Mouse (Mus musculus) fat pad, adult 2 months (tissue): ENCODE measurements around the gene Ntm.

ENCODE experiments used
- DNase-seq: peaks from one replicate; pipeline ENCODE4 v3.0.0-alpha.2; 2011; ENCODE audit warnings: low read depth, low spot score; ENCODE audit errors: extremely low read depth

The Ntm gene

DNA sequence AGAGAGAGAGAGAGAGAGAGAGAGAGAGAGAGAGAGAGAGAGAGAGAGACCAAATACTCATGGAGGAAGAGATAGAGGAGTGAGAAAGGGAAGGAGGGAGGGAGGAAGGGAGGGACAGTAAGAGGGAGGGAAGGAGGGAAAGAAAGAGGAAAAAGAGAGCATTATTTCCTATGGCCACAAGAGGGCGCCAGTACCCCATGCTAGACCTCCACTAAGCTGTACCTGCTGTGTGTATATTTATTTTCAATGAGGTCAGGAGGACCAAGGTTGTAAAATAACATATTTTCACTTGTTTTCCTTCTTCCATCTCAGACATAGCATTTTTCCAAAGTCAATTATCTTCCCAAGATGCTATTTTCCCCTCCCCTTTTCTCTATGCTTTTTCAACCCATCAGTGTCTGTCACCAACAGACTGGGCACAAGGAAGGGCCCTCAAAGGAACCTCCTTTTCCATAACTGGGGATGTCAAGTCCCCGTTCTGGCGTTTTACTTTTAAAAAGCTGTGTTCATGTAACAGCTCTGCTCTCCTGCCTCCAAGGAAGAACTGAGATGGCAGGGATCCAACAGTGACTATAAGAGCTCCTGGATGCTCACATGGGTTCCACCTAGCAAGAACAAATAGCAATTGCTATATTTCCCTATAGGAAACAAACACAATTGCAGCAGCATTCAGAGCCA is 301.3 kb downstream of the Ntm start:
- DNase-seq = no peak

DNA sequence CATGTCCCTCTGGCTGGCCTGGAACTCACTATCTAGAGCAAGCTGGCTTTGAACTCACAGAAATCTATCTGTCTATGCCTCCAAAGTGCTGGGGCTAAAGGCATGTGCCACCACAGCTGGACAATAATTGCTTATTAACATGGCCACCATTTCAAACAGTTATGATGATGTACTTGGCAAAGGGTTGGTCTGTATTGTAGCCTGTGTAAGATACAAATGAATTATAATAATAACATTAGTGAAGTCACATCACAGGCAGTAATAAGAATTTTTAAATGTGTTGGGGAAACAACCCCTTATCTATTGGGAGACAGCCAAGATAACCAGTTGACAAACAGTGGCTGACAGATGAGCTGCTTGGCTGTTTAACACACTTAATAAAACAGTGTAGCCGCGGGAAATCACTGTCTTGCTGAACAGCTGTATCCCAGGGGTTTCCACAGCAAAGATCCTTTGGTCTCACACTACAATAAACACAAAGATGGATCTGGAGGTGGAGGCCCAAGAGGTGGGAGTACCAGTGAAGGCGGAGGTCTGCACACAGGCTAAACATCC is 302.8 kb downstream of the Ntm start:
- DNase-seq = no peak

DNA sequence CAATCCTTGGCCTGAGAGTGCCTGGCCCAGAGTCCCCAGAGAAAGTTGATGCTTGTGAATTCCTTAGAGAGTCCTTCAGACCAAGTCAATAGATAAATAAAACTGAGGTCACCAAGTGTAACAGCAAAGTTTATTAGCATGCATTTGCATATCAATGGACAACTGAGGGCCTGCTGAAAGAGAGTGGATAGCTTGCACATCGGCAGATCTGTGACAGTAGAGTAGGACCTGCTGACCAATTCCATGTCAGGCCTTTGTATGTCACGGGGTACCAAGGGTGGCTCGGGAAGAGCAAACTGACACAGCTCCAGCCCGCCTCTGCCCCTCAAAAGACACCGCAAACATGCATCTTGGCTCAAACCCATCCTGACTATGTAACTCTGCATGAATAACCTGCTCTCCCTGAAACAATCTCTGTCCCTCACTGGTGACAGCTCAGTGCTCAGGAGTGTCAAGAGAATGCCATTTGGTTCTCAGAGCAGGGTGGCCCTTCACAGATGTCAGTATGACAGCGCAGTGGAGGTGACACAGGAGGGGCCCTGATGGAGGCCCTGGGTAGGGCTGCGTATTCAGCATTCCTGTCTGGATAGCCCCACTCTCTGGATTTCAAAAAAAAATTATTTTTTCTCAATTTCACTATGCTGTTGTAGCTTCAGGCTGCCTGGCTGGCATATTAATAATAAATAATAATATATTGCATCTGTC is 305.0 kb downstream of the Ntm start:
- DNase-seq = no peak

DNA sequence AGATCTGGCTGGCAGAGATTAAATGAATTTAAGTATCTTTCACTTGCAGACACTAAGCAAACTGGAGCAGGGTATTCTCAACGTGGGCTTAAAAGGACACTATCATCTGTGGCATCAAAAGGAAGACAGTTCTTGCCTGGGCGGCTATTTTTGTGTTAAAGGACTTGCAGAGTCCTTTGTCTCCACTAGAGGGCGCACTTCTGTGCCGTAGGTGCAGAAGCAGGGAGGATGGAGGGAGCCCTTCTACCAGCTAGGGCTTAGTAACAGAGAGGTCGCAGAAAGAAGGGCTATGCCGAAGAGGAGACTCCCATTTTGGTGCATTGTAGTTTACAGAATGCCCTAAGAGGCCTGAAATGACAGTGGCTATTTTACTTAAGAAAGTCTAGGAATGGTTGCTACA is 308.1 kb downstream of the Ntm start:
- no peak for DNase-seq

DNA sequence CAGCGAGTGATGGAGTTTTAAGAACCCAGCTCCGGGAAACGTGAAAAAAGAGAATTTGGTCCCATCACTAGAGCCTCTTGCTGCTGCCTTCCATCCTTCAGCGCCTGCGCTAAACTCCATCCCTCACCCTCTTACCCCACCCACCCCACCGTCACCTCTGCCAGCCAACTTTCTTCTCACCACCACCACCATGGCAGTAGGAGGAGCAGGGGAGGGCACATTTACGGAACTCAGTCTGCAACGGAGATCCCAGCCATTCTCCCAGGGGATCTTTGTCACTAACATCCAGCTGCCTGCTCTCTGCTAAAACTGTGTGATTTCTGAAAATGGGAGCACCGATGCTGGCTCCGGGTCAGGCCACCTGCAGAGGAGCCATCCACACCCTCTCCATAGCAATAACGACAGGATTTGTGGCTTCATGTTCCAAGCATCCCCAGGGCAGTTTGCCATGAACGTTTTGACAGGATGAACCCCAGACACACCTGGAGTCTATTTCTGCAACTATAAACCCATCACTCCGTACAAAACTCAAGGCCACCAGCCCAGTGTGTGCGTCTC is 309.2 kb downstream of the Ntm start:
- no peak for DNase-seq

DNA sequence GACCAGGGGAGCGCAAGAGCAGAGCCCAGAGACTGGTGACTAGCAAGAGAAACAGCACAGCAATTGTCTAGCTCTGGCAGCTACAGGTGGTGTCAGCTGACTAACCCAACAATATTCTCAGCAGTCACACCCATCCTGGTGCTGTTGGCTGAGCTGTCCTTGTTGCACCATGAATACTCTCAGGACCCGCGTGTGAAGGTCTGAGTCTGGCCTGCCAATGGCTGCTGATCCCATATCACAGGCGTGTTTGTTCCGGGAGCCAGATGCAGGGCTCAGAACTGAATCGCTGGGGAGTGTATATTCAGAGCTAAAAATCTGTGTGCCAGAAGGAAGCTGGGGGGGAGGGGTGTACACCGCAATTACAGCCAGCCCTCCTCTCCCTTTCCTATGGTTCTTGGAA is 310.1 kb downstream of the Ntm start:
- DNase-seq = no peak

DNA sequence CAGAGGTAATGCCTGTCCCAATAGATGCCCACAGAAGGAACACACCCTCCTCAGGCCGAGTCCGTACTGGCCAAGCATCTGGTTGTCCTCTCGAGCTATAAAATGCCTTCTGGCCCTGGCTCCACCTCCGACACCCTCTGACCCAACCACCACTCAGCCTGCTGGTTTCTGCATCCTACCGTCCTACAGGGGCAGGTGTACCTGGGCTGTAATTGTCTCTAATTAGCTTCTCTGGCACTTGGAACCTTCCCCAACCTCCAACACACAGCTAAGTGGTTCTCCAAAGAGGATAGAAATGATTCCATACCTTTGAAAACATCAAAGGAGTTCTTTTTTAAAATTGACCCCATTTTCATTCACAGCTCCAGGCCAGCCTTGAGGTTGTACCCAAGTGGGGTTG is 311.1 kb downstream of the Ntm start:
- DNase-seq = no peak

DNA sequence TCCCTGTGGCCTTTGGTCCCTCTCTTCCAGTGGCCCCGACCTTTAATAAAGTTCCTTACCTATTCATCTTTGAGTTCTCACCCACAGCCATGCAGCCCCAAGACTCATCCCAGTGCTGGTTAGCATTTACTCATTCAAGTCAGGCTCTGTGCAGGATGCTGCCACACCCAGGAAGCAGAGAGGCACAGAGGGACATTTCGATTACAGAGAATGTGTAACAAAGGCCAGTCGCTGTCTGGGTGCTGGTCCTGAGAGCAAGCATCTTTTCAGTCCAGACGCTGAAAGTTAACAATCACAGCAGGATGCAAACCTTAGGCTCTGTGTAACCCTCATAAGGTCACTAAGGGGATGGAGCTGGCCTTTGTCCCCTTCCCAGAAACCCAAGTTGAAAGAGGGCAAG is 311.7 kb downstream of the Ntm start:
- DNase-seq = no peak

DNA sequence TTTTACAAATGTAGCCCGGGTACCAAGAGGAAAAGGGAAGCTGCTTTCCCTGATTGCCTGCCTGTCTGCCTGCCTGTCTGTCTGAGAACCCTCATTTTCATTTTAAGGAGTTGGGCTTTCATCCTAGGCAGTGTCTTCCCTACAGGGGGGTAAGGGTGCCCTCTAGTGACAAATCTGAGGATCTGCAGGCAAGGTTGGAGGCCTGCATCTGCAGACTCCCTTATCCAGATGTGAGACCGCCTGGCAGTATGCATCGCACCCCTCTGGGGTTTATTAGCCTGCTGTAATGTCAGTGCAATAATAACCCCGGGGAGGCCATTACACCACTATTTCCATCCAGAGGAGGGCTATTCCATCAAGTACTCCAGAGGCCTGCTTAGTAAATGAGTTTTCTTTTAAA is 312.3 kb downstream of the Ntm start:
- no peak for DNase-seq

DNA sequence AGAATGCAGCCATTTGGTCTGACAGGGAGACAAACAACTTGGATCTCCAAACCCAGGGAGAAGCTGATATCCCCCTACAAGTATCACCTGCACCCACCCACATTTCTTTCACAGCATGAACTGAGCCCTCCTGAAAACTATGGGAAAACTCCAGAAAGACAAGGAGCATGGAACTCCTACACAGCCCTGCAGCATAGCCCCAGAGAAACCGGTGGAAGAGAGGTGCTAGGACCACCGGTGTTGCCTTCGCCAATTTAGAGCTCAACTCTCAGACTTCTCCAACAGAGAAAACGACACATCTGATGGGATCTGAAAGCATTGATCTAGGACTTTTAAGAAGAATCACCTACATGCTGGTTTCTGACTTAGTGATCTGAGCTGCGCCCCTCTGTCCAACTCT is 312.7 kb downstream of the Ntm start:
- DNase-seq = no peak

DNA sequence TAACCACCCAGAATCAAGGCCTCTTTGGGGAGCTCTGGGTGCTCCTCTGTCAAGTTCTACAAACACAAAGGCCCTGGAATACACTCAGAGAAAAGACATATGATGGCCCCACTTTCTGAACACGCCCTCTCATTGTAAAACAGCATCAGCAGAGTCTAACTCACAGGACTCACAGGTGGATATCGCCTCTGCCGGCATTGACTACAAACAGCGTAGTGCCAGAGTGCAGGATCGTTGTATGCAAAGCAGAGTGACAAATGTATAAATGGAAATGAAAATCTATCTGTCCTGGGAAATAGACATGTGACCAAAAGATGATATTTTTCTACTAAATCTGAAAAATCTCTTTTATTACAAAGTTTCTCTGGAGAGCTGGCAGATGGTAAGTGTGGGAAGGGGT is 314.7 kb downstream of the Ntm start:
- no peak for DNase-seq

DNA sequence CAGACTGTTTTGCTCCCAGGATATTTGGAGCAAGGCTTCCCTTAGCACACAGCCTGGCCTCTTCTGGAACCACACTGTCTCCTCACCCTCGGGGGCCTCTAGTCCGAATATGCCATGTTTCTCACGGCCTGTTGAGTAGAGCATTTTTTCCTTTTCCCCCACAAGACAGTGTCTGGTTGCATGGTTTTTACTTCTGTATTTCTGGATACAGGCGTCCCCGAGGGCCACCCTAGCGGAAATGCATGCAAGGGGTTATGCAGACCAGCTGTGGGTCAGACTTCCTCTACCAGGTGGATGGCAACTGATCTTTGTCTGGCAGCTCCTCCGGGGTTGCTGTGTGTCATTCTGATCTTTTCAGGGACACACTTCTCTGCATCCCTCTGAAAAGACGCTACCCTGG is 315.2 kb downstream of the Ntm start:
- no peak for DNase-seq

DNA sequence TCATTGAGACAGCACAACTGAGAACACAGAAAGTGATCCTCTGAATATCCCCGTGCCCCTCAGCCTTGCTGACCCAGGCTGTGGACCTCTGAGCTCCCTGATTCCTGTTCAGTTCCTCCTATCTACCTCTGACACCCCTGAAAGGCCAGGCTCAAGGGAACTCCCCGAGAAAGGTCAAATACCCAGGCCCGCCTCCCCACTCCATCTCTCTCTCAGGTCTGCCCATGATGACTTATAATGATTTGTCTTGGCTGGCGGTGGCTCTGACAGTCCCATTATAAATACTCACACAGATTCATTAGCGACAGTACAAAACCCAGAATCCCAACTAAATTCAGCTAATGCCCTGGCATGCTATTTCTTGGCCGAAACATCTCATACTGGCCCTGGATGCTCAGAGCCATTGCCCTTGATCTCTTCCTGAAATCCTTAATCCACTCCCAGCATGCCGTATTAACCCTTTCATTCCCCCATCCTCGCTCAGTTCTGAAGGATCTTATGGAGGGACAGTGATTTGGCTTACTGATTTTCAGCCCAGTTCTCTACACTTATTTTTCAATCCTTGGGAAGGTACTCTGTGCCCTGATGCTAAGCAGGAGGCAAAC is 317.0 kb downstream of the Ntm start:
- no peak for DNase-seq

DNA sequence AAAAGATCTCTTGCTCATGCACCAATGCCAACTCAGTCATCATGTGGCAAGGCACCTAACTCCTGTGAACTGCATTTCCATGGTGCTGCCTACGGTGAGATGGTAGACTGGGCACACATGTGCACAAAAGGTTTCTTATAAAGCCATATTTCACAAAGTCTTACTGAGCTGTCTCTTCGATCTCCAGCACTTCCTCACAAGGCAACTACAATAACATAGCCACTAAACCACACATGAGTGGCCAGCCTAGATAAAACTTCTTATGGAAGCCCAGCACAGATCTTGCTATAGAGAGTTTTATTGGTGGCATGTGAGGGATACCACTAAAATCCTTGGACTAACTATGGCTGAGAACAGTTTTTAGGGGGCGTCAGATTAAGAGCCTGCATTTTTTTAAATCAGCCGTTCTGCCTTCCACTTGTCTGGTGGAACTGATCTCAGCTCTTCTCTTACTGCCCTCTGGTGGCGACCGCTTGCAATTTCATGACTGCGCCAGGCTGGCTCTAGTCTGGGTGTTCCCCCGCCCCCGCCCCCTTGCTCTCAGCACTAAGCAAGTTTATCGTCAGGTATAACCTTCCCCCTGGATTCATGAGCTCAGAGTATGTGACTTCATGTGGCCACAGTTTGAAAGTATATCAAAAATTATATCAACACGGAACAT is 319.8 kb downstream of the Ntm start:
- DNase-seq = no peak

DNA sequence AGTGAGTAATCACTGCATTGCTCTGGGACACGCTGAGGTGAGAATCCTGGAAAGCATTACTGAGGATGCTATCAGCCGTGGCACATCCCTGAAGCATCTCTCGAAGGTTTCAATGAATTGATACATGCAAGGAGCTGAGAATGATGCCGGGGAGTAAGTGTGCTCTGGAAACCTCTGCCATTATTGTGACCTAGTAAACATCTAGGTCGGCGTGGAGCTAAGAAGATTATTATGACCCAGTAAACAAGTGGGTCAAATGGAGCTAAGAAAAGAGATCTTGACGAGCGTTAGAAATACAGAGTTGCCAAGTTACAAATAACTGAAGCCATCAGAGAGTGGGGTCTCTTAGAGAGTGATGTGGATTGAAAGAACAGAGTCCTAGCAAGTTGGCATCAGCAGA is 325.6 kb downstream of the Ntm start:
- no peak for DNase-seq

DNA sequence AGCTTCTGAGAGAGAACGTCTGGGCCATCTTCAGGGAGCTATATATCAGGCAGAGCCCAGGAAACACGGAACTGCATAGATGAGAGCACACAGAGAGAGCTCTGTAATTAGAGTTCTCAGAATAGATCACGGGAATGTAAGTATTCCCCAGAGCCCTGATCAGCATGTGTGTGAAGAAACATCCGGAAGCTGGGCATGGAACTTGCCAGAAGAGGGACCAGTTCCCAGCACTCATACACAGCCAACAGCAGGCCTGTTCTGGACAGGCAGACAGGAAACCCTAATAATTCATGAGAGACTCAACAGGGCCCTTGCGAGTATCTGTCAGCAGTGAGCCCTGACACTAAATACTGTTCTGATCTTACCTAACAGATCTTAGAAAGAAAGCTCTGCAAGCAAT is 345.8 kb downstream of the Ntm start:
- no peak for DNase-seq

DNA sequence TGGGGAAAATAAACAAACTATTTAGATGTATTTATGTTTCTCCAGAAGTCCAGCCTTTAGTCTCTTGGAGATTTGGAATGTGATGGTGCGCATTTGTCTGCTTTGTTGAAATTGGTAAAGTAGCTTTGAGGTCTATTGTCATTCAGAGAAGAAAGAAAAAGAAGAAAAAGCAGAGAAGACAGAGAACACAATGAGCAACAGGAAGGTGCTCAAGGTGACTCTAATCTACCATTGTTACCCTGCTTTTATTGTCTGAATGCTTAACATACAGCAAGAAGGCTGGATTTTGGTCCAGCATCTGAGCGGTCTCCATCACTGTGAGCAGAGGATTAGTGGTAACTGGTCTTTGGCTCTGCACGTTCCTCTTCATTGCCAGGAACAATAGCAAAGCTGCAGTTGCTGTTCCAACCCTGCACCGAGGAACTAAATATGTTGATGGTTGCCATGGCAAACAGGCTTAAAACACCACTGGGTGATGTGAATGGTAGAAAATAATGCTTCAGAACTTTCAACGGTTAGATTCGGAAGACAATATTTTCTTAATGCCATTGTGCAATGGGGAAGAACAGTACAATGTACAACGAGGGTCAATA is 350.8 kb downstream of the Ntm start:
- DNase-seq = no peak

DNA sequence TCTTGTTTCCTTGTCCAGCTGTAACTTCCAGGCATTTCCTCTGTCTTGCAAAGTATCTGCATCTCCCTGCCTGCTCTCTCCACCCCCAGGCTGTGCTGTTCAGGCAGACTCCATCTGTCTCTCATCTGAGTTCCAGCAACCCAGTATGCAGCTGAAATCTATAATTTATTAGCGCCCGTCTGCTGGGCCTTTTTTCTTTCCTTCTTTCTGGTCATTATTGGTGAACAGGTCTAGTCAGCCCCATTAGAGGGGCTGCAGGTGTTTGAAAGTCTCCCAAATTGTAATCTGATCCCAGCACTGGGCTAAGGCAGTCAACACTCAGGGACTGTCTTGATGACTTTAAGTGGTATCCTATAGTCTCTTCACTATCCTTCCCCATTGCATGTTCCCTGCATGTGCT is 352.1 kb downstream of the Ntm start:
- DNase-seq = no peak

DNA sequence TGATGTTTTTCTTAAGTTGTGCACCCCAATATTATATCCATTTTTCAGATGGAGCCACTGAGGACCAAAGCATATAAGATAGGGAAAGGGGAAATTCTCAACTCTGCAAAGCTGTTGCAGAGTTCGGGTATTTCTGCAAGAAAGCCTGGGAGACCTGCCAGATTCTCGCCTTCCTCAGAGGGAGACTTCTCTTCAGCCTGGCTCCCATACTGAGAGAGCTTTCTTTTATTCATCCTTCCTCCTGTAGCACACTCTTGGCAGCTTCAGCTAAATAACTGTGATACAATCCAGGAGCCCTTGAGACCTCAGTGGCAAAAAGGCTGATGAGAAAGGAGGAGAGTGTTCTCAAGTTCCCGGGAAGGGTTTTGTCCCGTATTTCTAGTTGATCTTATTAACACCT is 365.3 kb downstream of the Ntm start:
- no peak for DNase-seq

DNA sequence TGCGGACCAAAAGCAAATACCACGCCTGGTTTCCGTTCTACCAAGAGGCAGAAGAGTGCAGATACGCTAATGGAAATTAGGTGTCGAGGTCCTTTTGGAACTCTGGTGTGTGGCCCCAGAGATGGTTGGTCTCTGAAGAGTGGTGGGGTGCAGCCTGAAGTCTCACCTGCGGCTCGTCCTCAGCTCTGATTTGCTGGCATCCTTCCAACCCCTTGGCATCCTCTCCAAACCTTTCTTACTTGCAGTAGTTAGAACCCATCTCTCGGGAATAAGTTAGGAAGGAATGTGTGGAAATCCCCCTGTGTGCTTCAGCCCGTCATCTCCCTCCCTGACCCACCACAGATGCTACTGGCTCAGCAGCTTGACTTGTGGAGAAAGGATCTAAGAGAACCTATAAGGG is 367.6 kb downstream of the Ntm start:
- DNase-seq = no peak
